Mouse (Mus musculus): ENCODE measurements around the gene Ceacam2.
"Not testable (repeated sequence)": the region's sequence is repeated elsewhere in the genome, so short reads cannot be mapped to it uniquely, and the experiment has no call there.

- TF ChIP-seq CTCF (IDR thresholded peaks at IDR 0.05; ENCODE audit: control insufficient read depth, insufficient read depth, insufficient read length); USF1 (IDR thresholded peaks at IDR 0.05; ENCODE audit: low read depth); MYOD1 (IDR thresholded peaks at IDR 0.05; ENCODE audit: control insufficient read depth, insufficient read length, low read depth); MYOG (IDR thresholded peaks at IDR 0.05; ENCODE audit: control insufficient read depth, extremely low read depth, insufficient read length); MAX (IDR thresholded peaks at IDR 0.05); FOSL1 (IDR thresholded peaks at IDR 0.05; ENCODE audit: insufficient read depth, low read length, poor library complexity, severe bottlenecking); CEBPB (IDR thresholded peaks at IDR 0.05; ENCODE audit: low read depth): not testable (repeated sequence)
These were observed 49.0 kb downstream of the Ceacam2 start for GRCm38 (mm10) chr7:25490698-25491097.
